Mouse (Mus musculus) neural tube, embryonic 15.5 days (tissue): Measurements from ENCODE around the gene Papss2. TPM values are rescaled to one million over a fixed set of nuclear protein-coding genes. Genes with fewer than 3 reads are reported as not detected.

Source experiments
- ATAC-seq: fragments of 200-750 bp; cut with Nextera tagmentation; 2 replicates; pipeline ENCODE4 v1.8.0; 2017; ENCODE audit warnings: mild to moderate bottlenecking, moderate TSS enrichment, moderate library complexity; ENCODE audit not compliant: low FRiP score
- H3K27ac ChIP-seq: fragments of 300-500 bp; sonication (generic); replicated peaks from 2 replicates; pipeline ENCODE4 v1.5.1; 2015; ENCODE audit warnings: mild to moderate bottlenecking, inconsistent platforms
- H3K27me3 ChIP-seq: fragments of 300-500 bp; sonication (generic); replicated peaks from 2 replicates; pipeline ENCODE4 v1.6.1; 2015; ENCODE audit warnings: inconsistent platforms
- H3K36me3 ChIP-seq: fragments of 300-500 bp; sonication (generic); 2 replicates; pipeline ENCODE4 v1.6.1; 2015; ENCODE audit warnings: inconsistent platforms
- H3K4me1 ChIP-seq: fragments of 300-500 bp; sonication (generic); 2 replicates; pipeline ENCODE4 v1.6.1; 2015; ENCODE audit warnings: inconsistent platforms
- H3K4me2 ChIP-seq: fragments of 300-500 bp; sonication (generic); 2 replicates; pipeline ENCODE4 v1.6.1; 2015; ENCODE audit warnings: inconsistent platforms, mild to moderate bottlenecking, moderate library complexity
- H3K4me3 ChIP-seq: fragments of 300-500 bp; sonication (generic); replicated peaks from 2 replicates; pipeline ENCODE4 v1.5.1; 2015; ENCODE audit warnings: mild to moderate bottlenecking, inconsistent platforms
- H3K9ac ChIP-seq: fragments of 300-500 bp; sonication (generic); replicated peaks from 2 replicates; pipeline ENCODE4 v1.6.1; 2015; ENCODE audit warnings: mild to moderate bottlenecking, inconsistent platforms
- H3K9me3 ChIP-seq: fragments of 300-500 bp; sonication (generic); replicated peaks from 2 replicates; pipeline ENCODE4 v1.6.1; 2016; ENCODE audit warnings: inconsistent platforms
- WGBS: fragments of 180-500 bp; shearing (Covaris S2); methylation state at CpG from one replicate; pipeline ENCODE4 v1.1.7; 2015; ENCODE audit warnings: mixed read lengths; 5-methylcytosine and 5-hydroxymethylcytosine counted together
- polyA plus RNA-seq: library from polyadenylated mRNA; unstranded; fragments of >200 nt; fragmentation: Nextera tagmentation; extraction: Ambion mirVana; gene quantifications from 2 replicates; pipeline ENCODE4 v1.2.1, GENCODE M21; 2015

The Papss2 gene
- polyA plus RNA-seq, 1 experiment from 2014 or later, result 1.7 TPM

GRCm38 (mm10) chr19:32601033-32601770 lies 5.6 kb downstream of the Papss2 start:
- ATAC-seq, result no peak
- Histone ChIP-seq H3K27ac (no peak overlapping the region), H3K4me1 (0 out of 2 replicates have a peak, but pooled peaks cover under 1% of the 10 kb centered on the region), H3K4me3 (no peak overlapping the region), H3K27me3 (peaks cover 8% of the 10 kb centered on the region; the same call in 1 of the 2 replicates), H3K4me2 (no peak overlapping the region), H3K9ac (no peak overlapping the region), H3K9me3 (no peaks in the 10 kb centered on the region), H3K36me3 (no peaks in the 10 kb centered on the region)
- 78% methylated on average over 6 of the region's 6 CpGs for WGBS

DNA sequence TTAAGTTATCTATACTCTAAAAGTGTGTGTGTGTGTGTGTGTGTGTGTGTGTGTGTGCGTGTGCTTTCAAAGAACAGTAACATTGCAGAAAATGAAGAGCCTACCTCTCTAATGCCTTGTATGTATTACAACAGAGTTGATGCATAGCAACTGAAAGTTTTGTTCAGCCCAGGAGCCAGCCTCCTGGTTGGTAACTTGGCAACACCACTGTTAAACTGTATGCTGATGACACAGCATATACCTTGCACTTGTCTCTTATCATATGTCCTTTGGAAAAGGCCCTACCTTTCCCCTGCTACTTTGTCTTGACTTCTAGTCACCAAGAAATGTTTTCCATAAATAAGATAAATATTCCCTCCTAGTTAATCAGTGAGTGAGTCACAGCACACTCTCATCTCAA lies 7.9 kb downstream of the Papss2 start:
- Histone ChIP-seq H3K36me3 (no peaks in the 10 kb centered on the region), H3K27me3 (no peaks in the 10 kb centered on the region), H3K9ac (no peak overlapping the region), H3K27ac (no peak overlapping the region), H3K4me2 (no peak overlapping the region), H3K4me3 (no peak overlapping the region), H3K4me1 (no peaks in the 10 kb centered on the region), H3K9me3 (no peaks in the 10 kb centered on the region)
- no peak for ATAC-seq
- WGBS, result 89% methylated on average over 1 of the region's 1 CpGs

GRCm38 (mm10) chr19:32604127-32604526 lies 8.5 kb downstream of the Papss2 start:
- ATAC-seq, result no peak

GRCm38 (mm10) chr19:32604563-32605252 lies 9.1 kb downstream of the Papss2 start:
- no peaks in the 10 kb centered on the region for H3K36me3 ChIP-seq
- H3K9ac ChIP-seq, result no peak overlapping the region
- no peak overlapping the region for H3K4me3 ChIP-seq
- no peaks in the 10 kb centered on the region for H3K9me3 ChIP-seq
- H3K27ac ChIP-seq, result no peak overlapping the region
- H3K4me1 ChIP-seq, result no peaks in the 10 kb centered on the region
- ATAC-seq, result no peak
- H3K4me2 ChIP-seq, result no peak overlapping the region
- 74% methylated on average over 6 of the region's 6 CpGs for WGBS
- no peaks in the 10 kb centered on the region for H3K27me3 ChIP-seq

More at GRCm38 (mm10) chr19:32604127-32604526, 8.5 kb downstream of the Papss2 start:
- Histone ChIP-seq H3K27ac (no peak overlapping the region), H3K4me2 (no peak overlapping the region), H3K36me3 (no peaks in the 10 kb centered on the region), H3K9ac (no peak overlapping the region), H3K9me3 (no peaks in the 10 kb centered on the region), H3K4me3 (no peak overlapping the region), H3K27me3 (no peaks in the 10 kb centered on the region), H3K4me1 (no peaks in the 10 kb centered on the region)
- 59% methylated on average over 8 of the region's 8 CpGs for WGBS

DNA sequence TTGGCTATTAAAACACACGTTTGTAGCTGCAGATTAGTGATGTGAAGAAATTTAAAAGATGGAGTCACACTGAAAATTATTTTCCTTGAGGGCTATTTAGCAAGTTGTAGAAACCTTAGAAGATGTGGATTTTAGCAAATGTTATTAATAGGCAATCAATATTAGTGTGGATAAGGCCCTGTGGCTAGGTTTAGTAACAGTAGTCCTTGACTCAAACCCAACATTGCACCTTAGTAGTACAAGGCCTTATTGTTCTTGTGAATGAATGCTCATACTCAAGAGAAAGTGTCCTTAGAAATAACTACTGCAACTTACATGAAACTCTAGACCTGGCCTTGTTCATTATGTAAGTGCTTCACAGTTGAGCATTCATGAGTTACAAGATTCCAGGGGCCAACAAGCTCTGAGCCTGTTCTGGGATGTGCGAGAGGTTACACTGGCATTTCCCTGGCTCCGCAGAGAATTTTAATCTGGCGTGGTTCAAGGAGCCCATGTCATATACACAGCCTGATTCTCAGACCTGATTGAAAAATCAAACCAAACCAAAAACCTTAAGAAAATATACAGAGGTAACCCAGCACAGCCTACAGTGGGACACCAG lies 10.7 kb downstream of the Papss2 start:
- Histone ChIP-seq H3K9ac (no peak overlapping the region), H3K27ac (no peak overlapping the region), H3K4me1 (no peaks in the 10 kb centered on the region), H3K36me3 (no peaks in the 10 kb centered on the region), H3K4me3 (no peak overlapping the region), H3K27me3 (no peaks in the 10 kb centered on the region), H3K4me2 (no peak overlapping the region), H3K9me3 (no peaks in the 10 kb centered on the region)
- no peak for ATAC-seq
- WGBS, result 80% methylated on average over 4 of the region's 4 CpGs

- H3K9ac ChIP-seq, result no peak overlapping the region
- no peak overlapping the region for H3K4me3 ChIP-seq
- 88% methylated on average over 8 of the region's 8 CpGs for WGBS
- no peak overlapping the region for H3K27ac ChIP-seq
- H3K4me1 ChIP-seq, result no peaks in the 10 kb centered on the region
- ATAC-seq, result no peak
- H3K4me2 ChIP-seq, result no peak overlapping the region
- no peaks in the 10 kb centered on the region for H3K9me3 ChIP-seq
- H3K36me3 ChIP-seq, result no peaks in the 10 kb centered on the region
- no peaks in the 10 kb centered on the region for H3K27me3 ChIP-seq
These were observed 11.4 kb downstream of the Papss2 start for GRCm38 (mm10) chr19:32607036-32607435.

DNA sequence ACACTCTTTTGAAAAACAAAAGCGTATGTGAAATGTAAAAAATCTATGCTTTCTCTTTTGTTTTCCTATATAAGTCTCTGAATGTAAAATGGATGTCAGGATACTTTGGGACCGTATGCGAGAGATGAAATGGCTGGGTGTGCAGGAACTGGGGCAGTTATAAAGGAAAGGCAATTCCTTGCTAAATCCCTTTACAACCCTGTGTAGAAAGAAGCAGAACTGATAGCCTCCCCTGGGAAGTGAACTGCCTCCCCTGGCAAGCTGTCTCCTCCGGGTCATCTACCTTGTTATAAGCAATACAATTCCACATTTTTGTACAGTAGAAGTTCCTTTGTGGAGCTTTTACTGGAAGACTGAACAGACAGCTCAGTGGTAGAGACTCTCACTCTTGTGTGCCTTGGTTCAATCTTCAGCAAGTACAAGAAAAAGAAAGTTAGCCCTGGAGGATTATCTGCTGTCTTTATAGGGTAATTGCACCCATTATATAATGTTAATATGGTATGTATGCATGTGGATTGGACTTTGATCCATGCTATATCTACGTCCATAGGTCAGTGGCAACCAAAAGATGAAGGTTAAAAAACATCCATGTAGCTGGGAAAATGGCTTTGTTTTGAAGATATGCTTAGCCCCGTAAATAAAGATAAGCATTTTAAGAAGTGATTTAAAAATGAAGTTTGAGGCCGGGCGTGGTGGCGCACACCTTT lies 15.9 kb downstream of the Papss2 start:
- Histone ChIP-seq H3K9ac (no peak overlapping the region), H3K9me3 (no peaks in the 10 kb centered on the region), H3K4me1 (no peaks in the 10 kb centered on the region), H3K36me3 (no peaks in the 10 kb centered on the region), H3K27ac (no peak overlapping the region), H3K27me3 (no peaks in the 10 kb centered on the region), H3K4me3 (no peak overlapping the region), H3K4me2 (no peak overlapping the region)
- no peak for ATAC-seq
- WGBS, result 73% methylated on average over 9 of the region's 9 CpGs

DNA sequence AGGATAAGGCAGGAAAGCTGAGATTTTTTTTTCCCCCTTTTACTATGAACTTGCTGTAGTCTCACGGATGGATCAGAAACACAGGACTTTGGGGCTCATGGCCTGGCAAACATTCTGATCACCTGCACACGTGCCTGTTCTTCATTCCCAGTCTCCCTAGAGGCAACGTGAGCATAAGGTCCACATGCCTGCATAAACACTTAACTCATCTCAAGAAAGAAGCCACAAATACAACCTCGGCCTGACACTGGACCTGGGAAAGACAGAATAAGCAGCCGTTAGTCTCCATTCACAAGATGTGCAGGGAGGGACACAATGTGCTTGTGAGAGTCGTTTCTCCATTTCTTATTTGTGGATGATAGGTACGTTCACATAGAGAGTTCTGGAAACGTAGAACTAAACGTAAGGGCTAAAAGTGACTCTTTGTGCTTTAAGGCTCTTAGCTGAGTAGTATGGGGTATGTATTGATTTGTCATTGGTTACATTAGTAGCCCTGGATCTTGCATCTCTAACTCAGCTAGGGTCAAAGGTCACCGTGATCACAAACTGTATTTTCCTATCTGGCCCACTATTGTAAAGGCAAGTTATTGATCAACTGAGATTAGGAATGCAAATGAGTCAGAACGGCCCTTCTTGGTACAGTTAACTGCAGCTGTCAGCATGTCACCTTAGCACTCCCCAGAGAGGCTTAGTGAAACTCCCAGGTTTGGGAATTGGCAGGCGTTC lies 18.6 kb downstream of the Papss2 start:
- Histone ChIP-seq H3K4me2 (no peak overlapping the region), H3K9me3 (no peaks in the 10 kb centered on the region), H3K27ac (no peak overlapping the region), H3K9ac (no peak overlapping the region), H3K36me3 (no peaks in the 10 kb centered on the region), H3K4me3 (no peak overlapping the region), H3K4me1 (no peaks in the 10 kb centered on the region), H3K27me3 (no peaks in the 10 kb centered on the region)
- 79% methylated on average over 12 of the region's 12 CpGs for WGBS
- no peak for ATAC-seq

DNA sequence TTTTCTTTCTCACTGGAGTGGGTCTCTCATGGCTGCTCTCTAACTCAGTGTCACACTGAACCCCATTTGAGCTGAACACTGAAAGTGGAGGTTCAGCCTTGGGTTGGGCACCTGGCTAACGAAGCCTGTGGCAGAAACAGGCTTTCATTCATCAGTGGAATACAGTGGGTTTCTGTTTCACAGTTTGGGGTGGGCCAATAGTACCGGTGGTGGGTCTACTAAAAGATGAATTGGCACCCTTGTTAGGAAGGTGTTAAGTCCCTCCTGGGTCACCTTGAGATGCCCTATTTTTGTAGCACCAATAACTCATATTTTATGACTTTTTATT lies 19.1 kb downstream of the Papss2 start:
- no peak overlapping the region for H3K4me3 ChIP-seq
- WGBS, result 73% methylated on average over 2 of the region's 2 CpGs
- H3K9ac ChIP-seq, result no peak overlapping the region
- H3K36me3 ChIP-seq, result no peaks in the 10 kb centered on the region
- H3K4me2 ChIP-seq, result no peak overlapping the region
- H3K9me3 ChIP-seq, result no peaks in the 10 kb centered on the region
- H3K27ac ChIP-seq, result no peak overlapping the region
- H3K4me1 ChIP-seq, result no peaks in the 10 kb centered on the region
- H3K27me3 ChIP-seq, result no peaks in the 10 kb centered on the region
- ATAC-seq, result no peak

GRCm38 (mm10) chr19:32616646-32617045 lies 21.1 kb downstream of the Papss2 start:
- Histone ChIP-seq H3K36me3 (no peaks in the 10 kb centered on the region), H3K4me3 (no peak overlapping the region), H3K9me3 (no peaks in the 10 kb centered on the region), H3K27ac (no peak overlapping the region), H3K9ac (no peak overlapping the region), H3K4me1 (no peaks in the 10 kb centered on the region), H3K27me3 (no peaks in the 10 kb centered on the region), H3K4me2 (no peak overlapping the region)
- no peak for ATAC-seq
- WGBS, result 93% methylated on average over 7 of the region's 7 CpGs

DNA sequence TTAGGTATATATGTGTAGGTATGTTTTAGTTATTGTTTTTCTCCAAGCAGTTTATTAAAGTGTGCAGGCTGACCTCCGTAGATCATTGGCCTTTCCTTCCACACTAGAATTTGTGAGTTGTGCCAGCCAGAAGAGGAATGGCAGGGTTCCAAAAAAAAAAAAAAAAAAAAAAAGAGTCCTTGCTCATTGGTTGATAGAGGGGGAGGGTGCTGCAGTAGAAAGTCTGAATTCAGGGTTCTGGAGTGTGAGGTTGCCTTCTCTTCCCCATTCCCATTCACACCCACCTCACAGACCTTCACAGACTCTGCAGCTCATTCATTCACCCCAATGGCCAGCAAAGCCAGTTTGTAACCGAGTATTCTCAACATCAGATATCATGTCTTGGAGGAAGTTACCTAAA lies 24.1 kb downstream of the Papss2 start:
- no peaks in the 10 kb centered on the region for H3K27me3 ChIP-seq
- no peak overlapping the region for H3K27ac ChIP-seq
- no peak overlapping the region for H3K9ac ChIP-seq
- H3K9me3 ChIP-seq, result no peaks in the 10 kb centered on the region
- WGBS, result 82% methylated on average over 2 of the region's 2 CpGs
- H3K4me1 ChIP-seq, result no peaks in the 10 kb centered on the region
- no peak overlapping the region for H3K4me3 ChIP-seq
- no peak overlapping the region for H3K4me2 ChIP-seq
- ATAC-seq, result no peak
- H3K36me3 ChIP-seq, result no peaks in the 10 kb centered on the region
